Mouse (Mus musculus): Measurements from ENCODE around the gene Aff4. TPM values are rescaled to one million over a fixed set of nuclear protein-coding genes. Genes with fewer than 3 reads are reported as not detected.

The Aff4 gene
- polyA plus RNA-seq, 1 experiment from 2014 or later = 20.4 TPM

GRCm38 (mm10) chr11:53351943-53352590, 1.4 kb downstream of the Aff4 start:
- H3K4me2 ChIP-seq (ENCODE audit: low read depth, low read length) = peak overlapping the region; percentile 91
- peak overlapping the region; percentile 95 for H3K9ac ChIP-seq (ENCODE audit: low read depth, low read length)
- peak overlapping the region; percentile 84 for H3K4me3 ChIP-seq (ENCODE audit: low read length)
- peaks cover 3% of the 10 kb centered on the region; the same call in 1 of the 2 replicates for H3K4me1 ChIP-seq (ENCODE audit: control insufficient read depth, insufficient read depth, low read length)
- no peak for ATAC-seq
- H3K27ac ChIP-seq (ENCODE audit: low read length) = peak overlapping the region; percentile 95
- 5% methylated on average over 14 of the region's 14 CpGs for WGBS
- no peaks in the 10 kb centered on the region for H3K27me3 ChIP-seq (replicated peaks; ENCODE audit: control insufficient read depth, insufficient read depth, low read length)
- H3K9me3 ChIP-seq (ENCODE audit: control insufficient read depth, low read length) = no peaks in the 10 kb centered on the region
- no peaks in the 10 kb centered on the region for H3K36me3 ChIP-seq (ENCODE audit: control insufficient read depth, insufficient read depth, low read length)

DNA sequence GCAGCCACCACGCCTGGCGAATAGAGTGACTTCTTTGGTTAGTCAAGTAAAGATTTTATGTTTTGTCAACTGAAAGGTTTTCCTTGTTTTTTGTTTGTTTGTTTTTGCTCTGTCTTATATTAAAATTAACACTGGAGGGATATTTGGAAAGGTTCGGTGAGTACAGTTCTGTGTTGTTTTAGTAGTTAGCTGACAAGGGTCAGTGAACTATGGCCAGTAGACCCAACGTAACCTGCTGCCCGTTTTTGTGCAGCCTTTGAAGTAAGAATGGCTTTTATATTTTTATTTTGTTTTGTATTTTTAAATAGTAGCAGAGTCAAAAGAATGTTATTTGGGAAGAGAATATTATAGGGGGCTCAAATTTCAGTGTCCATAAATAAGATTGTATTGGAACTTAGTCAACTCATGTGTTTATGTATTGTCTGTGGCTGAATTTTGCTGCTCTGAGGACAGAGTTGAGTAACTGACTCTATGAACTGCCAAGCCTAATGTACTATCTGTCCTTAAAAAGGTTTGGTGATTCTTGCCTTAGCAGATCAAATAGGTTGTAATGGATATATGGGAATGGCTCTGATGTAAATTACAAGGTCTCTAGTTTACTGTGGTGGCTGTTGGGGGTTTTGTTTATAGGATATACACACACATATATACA, 8.0 kb downstream of the Aff4 start:
- H3K27ac ChIP-seq (ENCODE audit: low read length) = no peak overlapping the region
- no peak overlapping the region for H3K9ac ChIP-seq (ENCODE audit: low read depth, low read length)
- no peak for ATAC-seq
- no peaks in the 10 kb centered on the region for H3K9me3 ChIP-seq (ENCODE audit: control insufficient read depth, low read length)
- 91% methylated on average over 5 of the region's 5 CpGs for WGBS
- no peaks in the 10 kb centered on the region for H3K36me3 ChIP-seq (ENCODE audit: control insufficient read depth, insufficient read depth, low read length)
- H3K4me2 ChIP-seq (ENCODE audit: low read depth, low read length) = no peak overlapping the region
- H3K4me3 ChIP-seq (ENCODE audit: low read length) = no peak overlapping the region
- H3K4me1 ChIP-seq (ENCODE audit: control insufficient read depth, insufficient read depth, low read length) = no peaks in the 10 kb centered on the region
- H3K27me3 ChIP-seq (replicated peaks; ENCODE audit: control insufficient read depth, insufficient read depth, low read length) = no peaks in the 10 kb centered on the region

DNA sequence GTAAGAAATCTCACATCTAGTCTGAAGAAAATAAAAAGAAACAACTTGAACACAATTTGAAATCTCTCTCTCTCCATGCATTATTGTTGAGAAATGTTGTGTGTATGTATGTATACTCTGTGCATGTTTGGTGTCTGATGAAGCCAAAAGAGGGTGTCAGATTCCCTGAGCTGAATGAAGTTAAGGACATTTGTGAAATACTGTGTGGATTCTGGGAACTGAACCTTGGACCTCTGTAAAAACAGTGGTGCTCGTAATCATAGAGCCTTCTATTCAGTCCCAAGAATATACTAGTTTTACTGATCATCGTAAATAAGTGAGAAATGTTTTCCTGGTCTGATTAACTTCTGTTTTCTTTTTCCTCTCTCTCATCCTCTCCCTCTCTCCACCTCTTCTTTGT, 16.4 kb downstream of the Aff4 start:
- WGBS = 75% methylated on average over 2 of the region's 2 CpGs
- ATAC-seq = no peak

GRCm38 (mm10) chr11:53378918-53379317, 28.3 kb downstream of the Aff4 start:
- no peaks in the 10 kb centered on the region for H3K27me3 ChIP-seq (replicated peaks; ENCODE audit: control insufficient read depth, insufficient read depth, low read length)
- H3K36me3 ChIP-seq (ENCODE audit: control insufficient read depth, insufficient read depth, low read length) = no peaks in the 10 kb centered on the region
- H3K4me1 ChIP-seq (ENCODE audit: control insufficient read depth, insufficient read depth, low read length) = no peaks in the 10 kb centered on the region
- H3K27ac ChIP-seq (ENCODE audit: low read length) = no peak overlapping the region
- no peak overlapping the region for H3K4me2 ChIP-seq (ENCODE audit: low read depth, low read length)
- ATAC-seq = no peak
- H3K9ac ChIP-seq (ENCODE audit: low read depth, low read length) = no peak overlapping the region
- no peaks in the 10 kb centered on the region for H3K9me3 ChIP-seq (ENCODE audit: control insufficient read depth, low read length)
- no peak overlapping the region for H3K4me3 ChIP-seq (ENCODE audit: low read length)
- WGBS = 65% methylated on average over 1 of the region's 1 CpGs

More for the DNA sequence above, 16.4 kb downstream of the Aff4 start:
- Histone ChIP-seq H3K27ac (ENCODE audit: low read length) (no peak overlapping the region), H3K27me3 (replicated peaks; ENCODE audit: control insufficient read depth, insufficient read depth, low read length) (no peaks in the 10 kb centered on the region), H3K4me1 (ENCODE audit: control insufficient read depth, insufficient read depth, low read length) (no peaks in the 10 kb centered on the region), H3K36me3 (ENCODE audit: control insufficient read depth, insufficient read depth, low read length) (no peaks in the 10 kb centered on the region), H3K9me3 (ENCODE audit: control insufficient read depth, low read length) (no peaks in the 10 kb centered on the region), H3K4me2 (ENCODE audit: low read depth, low read length) (no peak overlapping the region), H3K4me3 (ENCODE audit: low read length) (no peak overlapping the region), H3K9ac (ENCODE audit: low read depth, low read length) (no peak overlapping the region)

GRCm38 (mm10) chr11:53383758-53384428, 33.3 kb downstream of the Aff4 start:
- Histone ChIP-seq H3K4me2 (ENCODE audit: low read depth, low read length) (no peak overlapping the region), H3K27me3 (replicated peaks; ENCODE audit: control insufficient read depth, insufficient read depth, low read length) (no peaks in the 10 kb centered on the region), H3K9me3 (ENCODE audit: control insufficient read depth, low read length) (no peaks in the 10 kb centered on the region), H3K4me1 (ENCODE audit: control insufficient read depth, insufficient read depth, low read length) (no peaks in the 10 kb centered on the region), H3K9ac (ENCODE audit: low read depth, low read length) (no peak overlapping the region), H3K27ac (ENCODE audit: low read length) (no peak overlapping the region), H3K4me3 (ENCODE audit: low read length) (no peak overlapping the region), H3K36me3 (ENCODE audit: control insufficient read depth, insufficient read depth, low read length) (0 out of 2 replicates have a peak, but pooled peaks cover 6% of the 10 kb centered on the region)
- peak; percentile 81 for ATAC-seq
- 78% methylated on average over 2 of the region's 2 CpGs for WGBS

DNA sequence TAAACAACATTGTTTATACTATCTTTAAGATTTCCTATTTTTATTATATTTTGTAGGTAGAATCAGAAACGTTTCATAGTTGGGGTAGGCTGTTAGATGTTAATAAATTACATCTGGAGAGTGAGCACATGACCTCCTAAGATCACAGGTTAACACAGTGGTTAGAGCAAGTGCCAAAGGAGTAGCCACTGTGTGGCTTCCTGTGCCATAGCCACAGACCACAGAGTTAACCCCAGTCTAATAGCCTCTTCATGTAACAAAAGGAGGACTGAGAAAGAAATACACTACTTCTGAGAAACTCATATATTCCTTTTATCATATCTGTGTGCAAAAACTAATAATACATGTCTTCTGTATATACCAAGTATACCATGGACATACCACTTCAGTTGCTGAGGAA, 43.2 kb downstream of the Aff4 start:
- Histone ChIP-seq H3K9me3 (ENCODE audit: control insufficient read depth, low read length) (no peaks in the 10 kb centered on the region), H3K36me3 (ENCODE audit: control insufficient read depth, insufficient read depth, low read length) (peaks cover 5% of the 10 kb centered on the region; the same call in 1 of the 2 replicates), H3K4me2 (ENCODE audit: low read depth, low read length) (no peak overlapping the region), H3K4me1 (ENCODE audit: control insufficient read depth, insufficient read depth, low read length) (no peaks in the 10 kb centered on the region), H3K9ac (ENCODE audit: low read depth, low read length) (no peak overlapping the region), H3K27me3 (replicated peaks; ENCODE audit: control insufficient read depth, insufficient read depth, low read length) (no peaks in the 10 kb centered on the region), H3K27ac (ENCODE audit: low read length) (no peak overlapping the region), H3K4me3 (ENCODE audit: low read length) (no peak overlapping the region)
- 71% methylated on average over 1 of the region's 1 CpGs for WGBS
- no peak for ATAC-seq

GRCm38 (mm10) chr11:53403638-53404037, 53.0 kb downstream of the Aff4 start:
- WGBS = 93% methylated on average over 1 of the region's 1 CpGs
- Histone ChIP-seq H3K36me3 (ENCODE audit: control insufficient read depth, insufficient read depth, low read length) (peaks cover 14% of the 10 kb centered on the region), H3K27ac (ENCODE audit: low read length) (no peak overlapping the region), H3K9ac (ENCODE audit: low read depth, low read length) (no peak overlapping the region), H3K4me3 (ENCODE audit: low read length) (no peak overlapping the region), H3K4me2 (ENCODE audit: low read depth, low read length) (no peak overlapping the region), H3K9me3 (ENCODE audit: control insufficient read depth, low read length) (no peaks in the 10 kb centered on the region), H3K27me3 (replicated peaks; ENCODE audit: control insufficient read depth, insufficient read depth, low read length) (no peaks in the 10 kb centered on the region), H3K4me1 (ENCODE audit: control insufficient read depth, insufficient read depth, low read length) (no peaks in the 10 kb centered on the region)
- ATAC-seq = no peak

DNA sequence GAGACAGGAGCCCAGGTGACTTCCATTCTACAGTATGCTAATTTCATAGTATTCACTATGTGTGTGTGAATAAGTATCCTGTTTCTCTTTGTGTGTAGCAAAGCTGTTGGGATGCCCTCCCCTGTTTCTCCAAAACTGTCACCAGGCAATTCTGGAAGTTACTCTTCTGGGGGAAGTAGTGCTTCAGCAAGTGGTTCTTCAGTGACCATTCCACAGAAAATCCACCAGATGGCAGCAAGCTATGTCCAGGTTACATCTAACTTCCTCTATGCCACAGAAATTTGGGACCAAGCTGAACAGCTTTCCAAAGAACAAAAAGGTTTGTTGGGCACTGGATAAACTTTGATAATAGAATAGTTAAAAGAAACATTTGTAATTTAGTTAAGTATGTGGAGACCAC, 61.1 kb downstream of the Aff4 start:
- Histone ChIP-seq H3K27ac (ENCODE audit: low read length) (no peak overlapping the region), H3K9ac (ENCODE audit: low read depth, low read length) (no peak overlapping the region), H3K4me1 (ENCODE audit: control insufficient read depth, insufficient read depth, low read length) (no peaks in the 10 kb centered on the region), H3K9me3 (ENCODE audit: control insufficient read depth, low read length) (no peaks in the 10 kb centered on the region), H3K4me2 (ENCODE audit: low read depth, low read length) (no peak overlapping the region), H3K27me3 (replicated peaks; ENCODE audit: control insufficient read depth, insufficient read depth, low read length) (no peaks in the 10 kb centered on the region), H3K4me3 (ENCODE audit: low read length) (no peak overlapping the region), H3K36me3 (ENCODE audit: control insufficient read depth, insufficient read depth, low read length) (peaks cover 5% of the 10 kb centered on the region)
- ATAC-seq = no peak

DNA sequence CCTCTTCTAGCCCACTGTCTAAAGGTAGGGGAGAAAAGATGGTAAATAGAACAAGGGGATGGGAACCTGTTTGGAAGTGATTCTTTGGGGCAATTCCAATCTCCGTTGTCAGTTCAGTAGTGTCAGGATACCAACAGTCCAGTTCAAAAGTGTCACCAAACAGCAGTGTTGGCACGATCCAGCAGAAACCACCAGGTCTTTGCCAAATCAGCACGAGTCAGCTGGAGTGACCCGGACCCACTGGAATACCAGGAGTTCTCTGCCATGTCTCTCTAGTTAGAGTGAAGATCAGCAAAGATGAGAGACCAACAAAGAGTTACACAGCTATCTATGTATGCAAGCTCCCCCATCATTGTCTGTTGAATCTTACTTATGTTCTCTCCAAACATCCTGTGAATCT, 63.2 kb downstream of the Aff4 start:
- no peak overlapping the region for H3K27ac ChIP-seq (ENCODE audit: low read length)
- H3K4me1 ChIP-seq (ENCODE audit: control insufficient read depth, insufficient read depth, low read length) = no peaks in the 10 kb centered on the region
- H3K27me3 ChIP-seq (replicated peaks; ENCODE audit: control insufficient read depth, insufficient read depth, low read length) = no peaks in the 10 kb centered on the region
- no peak overlapping the region for H3K4me2 ChIP-seq (ENCODE audit: low read depth, low read length)
- 94% methylated on average over 4 of the region's 4 CpGs for WGBS
- no peak for ATAC-seq
- no peak overlapping the region for H3K9ac ChIP-seq (ENCODE audit: low read depth, low read length)
- H3K4me3 ChIP-seq (ENCODE audit: low read length) = no peak overlapping the region
- H3K36me3 ChIP-seq (ENCODE audit: control insufficient read depth, insufficient read depth, low read length) = no peaks in the 10 kb centered on the region; the same call in none of the 2 replicates
- no peaks in the 10 kb centered on the region for H3K9me3 ChIP-seq (ENCODE audit: control insufficient read depth, low read length)
